Mouse (Mus musculus) megakaryocyte, adult 5-6 weeks (primary cell): ENCODE measurements around the gene C77080. TPM values are rescaled to one million over a fixed set of nuclear protein-coding genes. Genes with fewer than 3 reads are reported as not detected.
A peak's percentile ranks its signal among the peaks of the same experiment; 100 is the strongest.

ENCODE experiments used
- ATAC-seq: 2 replicates; pipeline ENCODE4 v1.8.0; 2016; ENCODE audit warnings: mild to moderate bottlenecking, inconsistent platforms; ENCODE audit not compliant: poor library complexity, severe bottlenecking
- total RNA-seq, 2 experiments: library from RNA; stranded (forward) in 1 of 2; stranded (reverse) in 1 of 2; fragments of 153-499, 151-499 nt in 1 of 2; fragments of 221-1000, 200-1000 nt in 1 of 2; gene quantifications; 2 replicates each; pipeline versions ENCODE4 v1.2.3 to v1.2.4; 2015 to 2017

C77080 gene
- total RNA-seq, 2 experiments from 2014 or later: not detected

GRCm38 (mm10) chr4:129242761-129243160 is 18.4 kb downstream of the C77080 start:
- no peak for ATAC-seq

GRCm38 (mm10) chr4:129242327-129242726 is 18.9 kb downstream of the C77080 start:
- no peak for ATAC-seq

GRCm38 (mm10) chr4:129241898-129242297 is 19.3 kb downstream of the C77080 start:
- ATAC-seq: no peak

- peak; percentile 51; the same call in 1 of the 2 replicates for ATAC-seq
Measured at GRCm38 (mm10) chr4:129239075-129239474, 22.1 kb downstream of the C77080 start.

GRCm38 (mm10) chr4:129238579-129239016 is 22.6 kb downstream of the C77080 start:
- ATAC-seq: no peak

- no peak for ATAC-seq
Measured at GRCm38 (mm10) chr4:129237843-129238441, 23.3 kb downstream of the C77080 start.

- ATAC-seq: no peak
Measured at GRCm38 (mm10) chr4:129236236-129236813, 24.9 kb downstream of the C77080 start.

- ATAC-seq: no peak
Measured at GRCm38 (mm10) chr4:129235147-129235546, 26.1 kb downstream of the C77080 start.

- ATAC-seq: peak; percentile 63
Measured at GRCm38 (mm10) chr4:129234488-129234887, 26.7 kb downstream of the C77080 start.

GRCm38 (mm10) chr4:129232561-129233360 is 28.4 kb downstream of the C77080 start:
- ATAC-seq: no peak

- ATAC-seq: no peak
Measured at GRCm38 (mm10) chr4:129231594-129232450, 29.4 kb downstream of the C77080 start.

GRCm38 (mm10) chr4:129230926-129231325 is 30.3 kb downstream of the C77080 start:
- no peak for ATAC-seq

GRCm38 (mm10) chr4:129227985-129228381 is 33.2 kb downstream of the C77080 start:
- no peak for ATAC-seq

- ATAC-seq: no peak
Measured at GRCm38 (mm10) chr4:129227170-129227984, 33.8 kb downstream of the C77080 start.

GRCm38 (mm10) chr4:129226441-129226963 is 34.7 kb downstream of the C77080 start:
- ATAC-seq: no peak

GRCm38 (mm10) chr4:129225315-129225714 is 35.9 kb downstream of the C77080 start:
- no peak for ATAC-seq

GRCm38 (mm10) chr4:129223421-129224281 is 37.6 kb downstream of the C77080 start:
- no peak for ATAC-seq

GRCm38 (mm10) chr4:129222019-129222925 is 38.9 kb downstream of the C77080 start:
- ATAC-seq: no peak
